Mouse (Mus musculus): ENCODE results near the gene Dip2a.

DNA sequence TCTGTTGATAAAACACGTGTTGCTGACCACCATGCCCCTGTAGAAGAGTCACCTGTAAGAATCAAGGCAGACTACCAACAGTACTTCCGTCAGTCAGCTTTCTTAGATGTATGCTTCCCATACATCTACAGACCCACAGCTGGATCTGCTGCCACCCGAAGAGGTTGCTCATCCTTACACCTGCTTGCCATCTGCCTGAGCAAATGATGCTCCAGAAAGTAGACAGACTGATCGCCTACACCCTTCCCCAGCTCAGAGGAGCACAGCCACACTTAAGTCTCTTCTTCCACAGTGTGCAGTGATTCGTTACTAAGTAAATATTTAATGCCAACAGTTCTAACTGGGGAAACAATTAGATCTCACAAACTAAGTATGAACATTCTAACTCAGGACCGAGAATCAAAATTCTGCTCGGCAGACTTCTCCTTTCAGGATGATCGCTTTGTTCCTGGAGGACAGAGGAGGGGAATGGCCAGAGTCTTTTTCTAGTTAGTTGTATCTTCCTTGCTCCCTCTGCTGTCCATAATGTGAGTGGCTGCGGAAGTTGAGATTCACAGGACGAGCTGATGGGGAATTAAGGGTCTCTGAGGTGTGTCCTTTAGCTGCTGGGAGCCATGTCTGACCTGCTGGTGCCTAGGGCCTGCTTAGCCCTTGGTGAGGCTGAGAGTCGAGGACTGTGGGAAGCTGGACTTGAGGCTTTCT is 84.6 kb downstream of the Dip2a start:
- TF ChIP-seq POLR2A (IDR thresholded peaks at IDR 0.05; ENCODE audit: borderline replicate concordance, low read depth, low read length) (no peak), CTCF (IDR thresholded peaks at IDR 0.05; ENCODE audit: low read depth, low read length) (no peak)

Measured in bone marrow macrophage, adult 2 months (primary cell).